Mouse (Mus musculus) CH12.LX (cell line): ENCODE results near the gene Adcy4. TPM values are rescaled to one million over a fixed set of nuclear protein-coding genes. Genes with fewer than 3 reads are reported as not detected.

Experiments used
- DNase-seq: peaks from one replicate; pipeline ENCODE4 v3.0.0-alpha.2; 2013; ENCODE audit errors: extremely low read depth
- H3K27ac ChIP-seq: 2 replicates; pipeline ENCODE4 v1.5.1; 2012; ENCODE audit warnings: low read depth, mild to moderate bottlenecking, control low read depth, moderate library complexity; ENCODE audit not compliant: insufficient read depth
- H3K27me3 ChIP-seq: replicated peaks from 2 replicates; pipeline ENCODE3; 2012; ENCODE audit warnings: inconsistent platforms
- H3K36me3 ChIP-seq, 2 experiments: replicated peaks in 1 of 2; 2 replicates each; pipeline versions ENCODE3 to v1.6.1; 2012; ENCODE audit warnings: inconsistent platforms in 1 of 2, low read length in 1 of 2, mild to moderate bottlenecking in 1 of 2, mixed read lengths in 1 of 2, moderate library complexity in 1 of 2; ENCODE audit not compliant: control insufficient read depth in 1 of 2, insufficient read depth in 1 of 2
- H3K4me1 ChIP-seq, 2 experiments: 2 replicates each; pipeline ENCODE4 v1.6.1; 2012; ENCODE audit warnings: inconsistent platforms in 1 of 2, moderate library complexity in 1 of 2; ENCODE audit not compliant: insufficient read depth in 2 of 2, control insufficient read depth in 1 of 2
- H3K4me2 ChIP-seq: 2 replicates; pipeline ENCODE4 v1.6.1; 2012; ENCODE audit warnings: low read depth, mild to moderate bottlenecking, control low read depth; ENCODE audit not compliant: poor library complexity, insufficient read depth, severe bottlenecking
- H3K4me3 ChIP-seq, 3 experiments: fragments of 150-350 bp in 1 of 3; sonication (generic) in 1 of 3; replicated peaks in 1 of 3; 2 replicates each; pipeline versions ENCODE3 to v1.5.1; 2011 to 2012; ENCODE audit warnings: low read depth in 2 of 3, low read length in 2 of 3, mild to moderate bottlenecking in 2 of 3, moderate library complexity in 2 of 3, control low read depth in 1 of 3, improper control_type of control experiment in 1 of 3, inconsistent platforms in 1 of 3, mixed read lengths in 1 of 3; ENCODE audit not compliant: poor library complexity in 1 of 3
- H3K79me2 ChIP-seq: replicated peaks from 2 replicates; pipeline ENCODE4 v1.6.1; 2012; ENCODE audit warnings: mild to moderate bottlenecking, moderate library complexity; ENCODE audit not compliant: control insufficient read depth, poor library complexity, insufficient read depth, severe bottlenecking; ENCODE audit errors: extremely low read depth
- H3K9ac ChIP-seq: 2 replicates; pipeline ENCODE4 v1.6.1; 2012; ENCODE audit warnings: low read depth, mild to moderate bottlenecking, control low read depth, moderate library complexity; ENCODE audit not compliant: insufficient read depth
- H3K9me3 ChIP-seq: replicated peaks from 2 replicates; pipeline ENCODE3; 2012; ENCODE audit warnings: low read length, inconsistent platforms, mixed read lengths
- BHLHE40 ChIP-seq: IDR thresholded peaks from 2 replicates; pipeline ENCODE4 v1.6.1; 2011; ENCODE audit warnings: mild to moderate bottlenecking, low read depth, low read length, improper control_type of control experiment
- CHD1 ChIP-seq: IDR thresholded peaks from 2 replicates; pipeline ENCODE4 v1.6.1; 2012; ENCODE audit warnings: low read depth, low read length, improper control_type of control experiment, inconsistent platforms
- CHD2 ChIP-seq: IDR thresholded peaks from 2 replicates; pipeline ENCODE4 v1.6.1; 2011; ENCODE audit warnings: low read length, improper control_type of control experiment
- CTCF ChIP-seq, 2 experiments: IDR thresholded peaks in 1 of 2; conservative IDR thresholded peaks in 1 of 2; 2 replicates each; pipeline ENCODE4 v1.5.1; 2011 to 2012; ENCODE audit warnings: low read depth in 2 of 2, low read length in 2 of 2, improper control_type of control experiment in 1 of 2, inconsistent platforms in 1 of 2, mild to moderate bottlenecking in 1 of 2, moderate library complexity in 1 of 2
- HCFC1 ChIP-seq: IDR thresholded peaks from 2 replicates; pipeline ENCODE4 v1.6.1; 2012; ENCODE audit warnings: low read depth, mild to moderate bottlenecking, inconsistent platforms, low read length, improper control_type of control experiment
- IRF4 ChIP-seq: IDR thresholded peaks from 2 replicates; pipeline ENCODE4 v1.6.1; 2014; ENCODE audit warnings: low read depth, mild to moderate bottlenecking, inconsistent platforms, low read length, improper control_type of control experiment
- JUND ChIP-seq: conservative IDR thresholded peaks from 2 replicates; pipeline ENCODE4 v1.6.1; 2011; ENCODE audit warnings: low read depth, low read length, improper control_type of control experiment
- MAX ChIP-seq: IDR thresholded peaks from 2 replicates; pipeline ENCODE4 v1.6.1; 2011; ENCODE audit warnings: low read length, improper control_type of control experiment
- MXI1 ChIP-seq: IDR thresholded peaks from 2 replicates; pipeline ENCODE4 v1.6.1; 2011; ENCODE audit warnings: mild to moderate bottlenecking, low read depth, low read length, improper control_type of control experiment
- NELFE ChIP-seq: IDR thresholded peaks from 2 replicates; pipeline ENCODE4 v1.6.1; 2011; ENCODE audit warnings: low read depth, low read length, improper control_type of control experiment
- RAD21 ChIP-seq: IDR thresholded peaks from 2 replicates; pipeline ENCODE4 v1.6.1; 2011; ENCODE audit warnings: low read depth, mild to moderate bottlenecking, low read length, improper control_type of control experiment, moderate library complexity
- SIN3A ChIP-seq: IDR thresholded peaks from 2 replicates; pipeline ENCODE4 v1.6.1; 2012; ENCODE audit warnings: low read length, improper control_type of control experiment, inconsistent platforms
- SMC3 ChIP-seq: IDR thresholded peaks from 2 replicates; pipeline ENCODE4 v1.6.1; 2011; ENCODE audit warnings: low read depth, low read length, improper control_type of control experiment
- UBTF ChIP-seq: IDR thresholded peaks from 2 replicates; pipeline ENCODE4 v1.6.1; 2012; ENCODE audit warnings: low read depth, mild to moderate bottlenecking, inconsistent platforms, low read length, improper control_type of control experiment, moderate library complexity
- USF2 ChIP-seq: conservative IDR thresholded peaks from 2 replicates; pipeline ENCODE4 v1.6.1; 2011; ENCODE audit warnings: low read depth, low read length, improper control_type of control experiment
- ZC3H11A ChIP-seq: IDR thresholded peaks from 2 replicates; pipeline ENCODE4 v1.6.1; 2012; ENCODE audit warnings: low read depth, mild to moderate bottlenecking, inconsistent platforms, low read length, improper control_type of control experiment
- ZKSCAN1 ChIP-seq: IDR thresholded peaks from 2 replicates; pipeline ENCODE4 v1.6.1; 2012; ENCODE audit warnings: low read depth, inconsistent platforms, low read length, improper control_type of control experiment, borderline replicate concordance
- dilution Hi-C: fragments of 300-500 bp; cut with MboI; formaldehyde crosslinking; loops from 2 replicates; pipeline ENCODE4 v1.14.3; 2020; ENCODE audit warnings: low sequenced_read_pairs; ENCODE audit not compliant: extremely low pct_unique_long_range_greater_than_20kb, extremely low pct_ligation_motif_present
- in situ Hi-C: fragments of 300-500 bp; cut with MboI; formaldehyde crosslinking; loops from 3 replicates; pipeline ENCODE4 v1.14.3; 2019; ENCODE audit warnings: low sequenced_read_pairs, low pct_ligation_motif_present, low pct_unique_long_range_greater_than_20kb, mixed read lengths
- polyA plus RNA-seq: library from polyadenylated mRNA; unstranded; fragments of >175 nt; gene quantifications from 2 replicates; pipeline ENCODE4 v1.2.1, GENCODE M21; 2012; ENCODE audit warnings: low read depth; ENCODE audit not compliant: insufficient read length
- total RNA-seq, 2 experiments: library from RNA; depleted of rRNA; stranded (reverse); fragments of 300-350 nt in 1 of 2; fragments of >200 nt in 1 of 2; gene quantifications; 2 replicates each; pipeline ENCODE4 v1.2.3; 2012 to 2014

Adcy4 gene
- total and polyA plus RNA-seq, 3 experiments = not detected

DNA sequence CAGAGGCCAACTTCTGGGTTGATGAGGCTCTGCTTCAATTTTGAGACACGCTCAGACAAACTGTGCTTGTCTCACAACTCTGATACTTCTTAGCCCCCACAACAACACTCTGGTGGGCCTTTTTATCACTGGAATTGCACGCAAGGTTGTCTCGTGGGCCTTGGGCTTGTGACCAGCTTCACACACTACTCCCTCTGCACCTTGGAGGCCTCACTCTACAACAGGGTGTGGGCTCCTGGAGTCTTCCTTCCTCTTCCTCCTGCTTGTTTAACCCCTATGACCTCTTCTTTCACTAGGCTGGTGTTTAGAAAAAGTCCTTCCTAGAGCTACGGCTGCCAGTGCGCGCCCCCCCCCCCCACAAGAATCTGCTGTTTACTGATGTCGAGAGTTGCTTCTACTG is 7.2 kb downstream of the Adcy4 start:
- Histone ChIP-seq H3K4me2 (no peak overlapping the region), H3K9ac (no peak overlapping the region), H3K4me3 (no peak overlapping the region), H3K9me3 (no peaks in the 10 kb centered on the region), H3K79me2 (no peaks in the 10 kb centered on the region), H3K27me3 (peaks cover 63% of the 10 kb centered on the region), H3K27ac (no peak overlapping the region), H3K36me3 (no peaks in the 10 kb centered on the region), H3K4me1 (peaks cover 0 to 8% of the 10 kb centered on the region in 2 experiments; a peak in 1 of 4 replicates)
- dilution Hi-C loops (no loop called here), in situ Hi-C loops (no loop called here)
- no peak for TF ChIP-seq UBTF
- no peak for TF ChIP-seq RAD21
- no peak for TF ChIP-seq SMC3
- TF ChIP-seq NELFE = no peak
- no peak for TF ChIP-seq CHD2
- no peak for TF ChIP-seq HCFC1
- no peak for DNase-seq

DNA sequence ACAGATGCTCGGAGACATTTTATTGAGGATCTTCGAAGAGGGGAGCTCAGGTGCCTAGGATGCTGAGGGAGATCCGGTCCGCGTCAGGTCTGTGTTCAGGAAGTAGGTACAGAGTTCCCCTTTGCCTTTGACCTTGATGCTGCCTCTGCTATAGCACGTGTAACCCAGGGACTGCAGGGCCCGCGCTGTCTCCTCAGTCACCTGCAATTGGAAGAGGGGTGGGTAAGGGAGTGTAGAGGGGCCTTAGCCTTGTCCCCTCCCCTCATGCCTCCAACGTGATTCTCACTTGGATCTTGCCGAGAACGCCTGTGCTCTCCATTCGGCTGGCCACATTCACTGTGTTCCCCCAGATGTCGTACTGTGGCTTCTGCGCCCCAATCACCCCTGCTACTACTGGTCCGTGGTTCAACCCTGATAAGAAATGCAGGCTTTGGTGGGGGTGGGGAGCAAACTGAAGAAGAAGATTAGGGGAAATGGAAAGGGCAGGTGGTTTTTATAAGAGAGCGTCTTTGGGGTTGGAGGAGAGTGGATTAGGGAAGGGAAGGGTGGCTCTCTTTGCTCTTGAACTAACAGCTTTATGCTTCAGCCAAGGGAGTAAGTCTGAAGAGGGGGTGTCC is 14.7 kb downstream of the Adcy4 start:
- DNase-seq = no peak
- dilution Hi-C loops (no loop called here), in situ Hi-C loops (no loop called here)
- H3K4me1 ChIP-seq = peaks cover 7 to 14% of the 10 kb centered on the region in 2 experiments; a peak in 3 of 4 replicates
- no peaks in the 10 kb centered on the region for H3K79me2 ChIP-seq
- no peak overlapping the region for H3K27ac ChIP-seq
- H3K36me3 ChIP-seq = no peaks in the 10 kb centered on the region
- H3K4me2 ChIP-seq = no peak overlapping the region
- no peak overlapping the region for H3K9ac ChIP-seq
- no peak overlapping the region for H3K4me3 ChIP-seq
- no peak for TF ChIP-seq IRF4
- TF ChIP-seq USF2 = no peak
- no peak for TF ChIP-seq SIN3A
- no peak for TF ChIP-seq CTCF (conservative IDR thresholded peaks at IDR 0.05 in 1 of 2, IDR thresholded peaks at IDR 0.05 in 1 of 2; ENCODE audit: low read depth in 2 of 2, low read length in 2 of 2)
- H3K9me3 ChIP-seq = no peaks in the 10 kb centered on the region
- peaks cover 23% of the 10 kb centered on the region for H3K27me3 ChIP-seq

DNA sequence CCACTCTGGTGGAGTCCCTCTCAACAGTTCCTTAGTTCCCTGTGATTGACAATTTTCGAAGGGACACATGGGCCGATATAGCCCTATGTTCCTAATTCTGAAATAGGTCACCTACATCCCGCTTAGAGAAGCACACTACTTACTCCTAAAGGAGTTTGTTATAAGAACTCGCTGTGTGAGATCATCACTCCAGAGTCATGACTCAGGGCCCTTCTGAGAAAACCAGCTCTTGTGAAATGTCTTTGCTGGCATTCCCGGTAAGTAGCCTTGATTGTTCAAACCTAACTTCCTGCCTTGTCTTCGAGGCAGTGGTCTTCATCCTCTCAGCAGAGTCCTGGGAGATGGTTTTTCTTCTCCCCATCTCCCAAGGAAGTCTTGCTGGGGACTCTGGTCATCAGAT is 15.3 kb downstream of the Adcy4 start:
- Histone ChIP-seq H3K9ac (no peak overlapping the region), H3K9me3 (no peaks in the 10 kb centered on the region), H3K4me3 (no peak overlapping the region), H3K4me1 (peaks cover 8 to 20% of the 10 kb centered on the region in 2 experiments; a peak in 3 of 4 replicates), H3K79me2 (no peaks in the 10 kb centered on the region), H3K4me2 (no peak overlapping the region), H3K27me3 (peaks cover 17% of the 10 kb centered on the region), H3K27ac (no peak overlapping the region), H3K36me3 (no peaks in the 10 kb centered on the region)
- TF ChIP-seq ZC3H11A (no peak), ZKSCAN1 (no peak), BHLHE40 (no peak), MXI1 (no peak), HCFC1 (no peak), UBTF (no peak), JUND (no peak), SIN3A (no peak), CHD1 (no peak), MAX (no peak)
- DNase-seq = no peak
- dilution Hi-C loops = no loop called here
- in situ Hi-C loops = no loop called here
